Mouse (Mus musculus): ENCODE measurements around the gene 1520401A03Rik. TPM values are rescaled to one million over a fixed set of nuclear protein-coding genes. Genes with fewer than 3 reads are reported as not detected.

The 1520401A03Rik gene
- under 1 TPM; 0.07 to 0.45 TPM for polyA plus RNA-seq (2012; fragmentation: generic; extraction: Trizol)

DNA sequence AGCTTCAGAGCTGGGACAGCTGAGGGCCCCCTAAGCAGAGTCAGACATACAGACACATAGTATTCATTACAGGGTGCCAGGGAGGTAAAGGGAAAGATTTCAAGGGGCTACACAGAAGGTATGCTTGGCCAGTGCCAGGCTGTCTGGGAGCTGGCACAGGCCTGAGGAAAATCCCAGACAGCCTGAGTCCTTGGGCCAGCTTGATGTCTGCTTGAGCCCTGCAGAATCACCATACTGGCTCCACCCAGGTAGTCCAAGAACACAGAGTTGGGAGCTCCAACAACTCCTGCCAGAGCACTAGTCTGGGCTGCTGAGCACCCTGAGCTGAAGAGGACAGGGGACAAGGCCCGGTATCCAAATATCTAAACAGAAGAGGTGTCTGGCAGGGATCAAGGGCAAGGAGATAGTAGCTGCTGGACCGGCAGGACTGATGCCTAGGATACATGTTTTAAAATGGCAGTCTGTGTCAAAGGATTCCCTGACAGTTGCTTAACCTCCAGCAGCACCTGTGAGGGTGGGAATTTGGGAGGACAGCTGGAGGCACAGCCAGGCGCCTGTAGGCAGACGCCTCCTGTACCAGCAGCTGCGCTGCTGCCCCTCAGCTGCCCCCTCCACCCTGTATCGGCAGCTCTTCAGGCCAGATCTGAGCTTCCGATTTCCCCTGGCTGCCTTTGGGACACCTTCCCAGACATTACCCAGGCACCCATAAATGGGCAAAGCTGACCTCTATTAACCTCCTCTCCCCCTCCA lies at the start of gene 1520401A03Rik:
Gene 1520401A03Rik (minus strand): TSS at position 408 of the 750 bp plus-strand sequence.

DNA sequence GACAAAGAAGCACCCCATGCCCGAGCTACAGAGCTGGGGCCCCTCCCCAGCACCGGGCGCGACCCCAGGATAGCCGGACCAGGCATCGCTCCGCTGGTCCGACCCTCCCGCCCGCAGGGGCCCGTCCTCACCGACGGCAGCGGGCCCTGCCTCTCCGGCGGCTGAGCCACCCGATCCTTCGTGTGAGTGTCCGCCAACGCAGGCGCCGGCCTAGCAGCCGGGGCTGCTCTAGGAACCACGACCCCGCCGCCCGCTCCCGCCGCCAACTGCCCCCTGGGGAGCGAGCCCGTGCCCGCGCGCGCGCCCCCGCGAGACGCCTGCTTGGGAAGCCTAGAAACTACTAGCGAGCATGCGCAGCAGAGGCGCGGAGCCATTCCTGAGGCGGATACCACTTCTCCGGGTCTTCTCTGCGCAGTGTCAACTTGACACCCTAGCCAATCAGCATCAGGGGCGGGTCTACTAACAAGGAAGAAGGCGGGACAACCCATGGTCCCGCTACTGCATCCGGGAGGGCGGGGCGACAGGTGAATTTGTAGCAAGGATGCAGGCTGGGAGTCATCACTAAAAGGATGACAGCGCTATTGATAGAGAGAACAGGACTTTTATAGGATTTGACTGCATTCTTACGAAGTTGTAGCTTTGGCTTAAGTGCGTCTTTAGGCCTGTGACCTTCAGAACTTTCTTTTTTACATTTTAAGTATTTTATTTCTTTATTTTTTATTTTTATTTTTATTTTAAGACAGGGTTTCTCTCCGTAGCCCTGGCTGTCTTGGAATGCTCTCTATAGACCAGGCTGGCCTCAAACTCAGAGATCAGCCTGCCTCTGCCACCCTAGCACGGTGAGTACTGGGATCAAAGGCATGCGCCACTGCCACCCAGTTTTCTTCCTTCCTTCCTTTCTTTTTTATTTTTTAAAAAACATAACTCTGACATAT lies 49.0 kb upstream of the 1520401A03Rik start, which contains the start of gene Flywch1:
Gene Flywch1 (minus strand): TSS at position 319 of the 935 bp plus-strand sequence.

DNA sequence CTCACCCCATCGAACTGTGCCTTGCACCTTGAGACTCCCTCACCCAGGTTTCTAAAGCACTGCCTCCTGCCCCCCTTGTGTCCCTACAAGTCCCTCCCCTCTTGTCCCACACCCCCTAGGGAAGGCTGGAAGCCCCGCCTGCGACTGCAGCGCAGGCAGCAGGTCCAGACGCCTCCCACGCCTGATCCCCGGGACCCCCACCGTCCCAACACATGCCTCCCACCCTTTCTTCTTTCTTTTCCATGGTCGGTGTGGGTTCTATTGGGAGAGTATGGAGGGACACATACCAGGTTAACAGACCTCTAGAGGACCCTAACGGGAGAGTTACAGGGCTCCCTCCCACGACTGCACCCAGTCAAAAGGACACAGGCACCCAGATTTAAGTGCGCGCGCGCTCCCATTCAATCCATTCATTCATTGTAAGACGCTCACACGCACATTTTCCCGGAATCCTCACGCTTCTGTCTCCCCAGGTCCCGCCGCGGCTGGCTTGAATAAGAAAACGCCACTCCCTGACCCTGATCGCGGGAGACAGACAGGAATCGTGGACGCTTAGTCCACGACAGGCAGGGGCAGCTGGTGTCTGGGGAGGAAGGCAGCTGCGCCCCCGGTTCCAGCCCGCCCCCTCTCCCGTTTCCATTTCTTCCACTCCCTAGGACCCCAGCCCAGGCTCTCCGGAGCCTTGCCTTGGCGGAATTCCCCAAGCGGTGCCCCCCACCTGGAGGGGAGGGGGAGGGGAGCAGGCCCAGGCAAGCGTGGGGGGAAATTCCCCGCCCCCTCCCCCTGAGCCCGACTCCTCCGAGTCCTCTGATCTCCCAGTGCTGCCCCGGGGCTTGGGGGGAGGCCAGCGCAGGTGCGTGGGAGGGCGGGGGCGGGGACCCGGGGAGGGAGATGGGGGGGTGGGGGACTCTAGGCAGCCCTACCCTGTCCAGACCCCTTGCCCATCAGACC lies 23.0 kb upstream of the 1520401A03Rik start, which contains the start of gene Kremen2:
Gene Kremen2 (minus strand): TSS at position 533 of the 951 bp plus-strand sequence.

DNA sequence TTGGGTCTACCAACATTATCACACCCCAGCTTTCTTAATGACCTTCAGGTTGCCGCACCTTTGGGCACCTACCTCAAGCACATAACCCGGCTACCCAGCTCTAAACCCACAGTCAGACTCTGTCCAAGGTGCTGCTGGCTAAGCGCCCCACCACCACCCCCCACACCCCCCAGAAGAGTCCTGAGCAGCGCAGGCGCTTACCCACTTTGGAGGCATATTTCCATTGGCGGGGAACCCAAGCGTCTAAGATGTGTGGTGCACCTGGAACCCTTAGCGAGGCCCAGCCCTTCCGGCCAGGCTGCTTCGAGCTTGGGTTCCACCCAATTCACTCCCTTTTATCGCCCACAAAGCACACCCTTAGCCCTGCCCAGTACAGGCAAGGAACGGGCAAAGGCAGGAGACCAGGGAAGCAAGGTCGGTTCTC lies 18.0 kb upstream of the 1520401A03Rik start, which contains the start of gene Paqr4:
Gene Paqr4 (minus strand): TSS at position 270 of the 424 bp plus-strand sequence.

DNA sequence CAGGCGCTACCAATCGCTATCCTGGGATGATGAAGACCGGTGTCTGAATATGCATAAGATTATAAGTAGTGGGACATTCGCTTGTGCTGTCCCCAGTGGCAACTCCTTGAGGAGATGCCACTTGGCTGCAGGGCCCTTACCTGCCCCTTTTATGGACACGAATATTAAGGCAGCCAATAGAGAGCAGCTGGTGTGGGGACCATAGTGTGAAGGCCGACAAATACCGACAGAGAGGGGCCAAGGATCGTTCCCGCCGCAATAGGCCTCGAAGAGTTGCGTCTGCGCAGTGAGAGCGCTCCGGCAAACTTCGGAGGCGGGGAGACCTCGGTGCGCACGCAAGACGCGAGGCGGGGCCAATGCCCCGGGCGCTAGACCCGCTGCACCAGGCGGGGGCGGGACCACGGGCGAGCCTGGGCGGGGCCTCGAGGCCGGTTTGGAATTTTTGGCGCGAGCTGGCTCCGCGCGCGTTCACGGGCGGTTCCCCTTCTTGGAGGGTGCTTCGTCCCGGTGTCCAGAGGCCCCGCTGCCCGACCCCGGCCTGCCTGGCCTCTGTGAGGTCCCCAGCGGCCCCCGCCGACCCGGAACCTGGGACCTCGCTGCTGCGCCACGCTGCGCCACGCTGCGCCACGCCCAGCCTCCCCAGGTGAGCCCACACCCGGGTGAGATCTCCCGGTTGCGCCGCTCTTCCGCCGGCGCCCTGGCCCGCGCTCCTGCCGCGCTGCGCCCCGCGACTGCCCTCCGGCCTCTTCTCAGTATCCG lies 3.6 kb upstream of the 1520401A03Rik start, which contains the start of gene Pkmyt1:
Gene Pkmyt1 (plus strand): TSS at position 338 of the 759 bp plus-strand sequence.

DNA sequence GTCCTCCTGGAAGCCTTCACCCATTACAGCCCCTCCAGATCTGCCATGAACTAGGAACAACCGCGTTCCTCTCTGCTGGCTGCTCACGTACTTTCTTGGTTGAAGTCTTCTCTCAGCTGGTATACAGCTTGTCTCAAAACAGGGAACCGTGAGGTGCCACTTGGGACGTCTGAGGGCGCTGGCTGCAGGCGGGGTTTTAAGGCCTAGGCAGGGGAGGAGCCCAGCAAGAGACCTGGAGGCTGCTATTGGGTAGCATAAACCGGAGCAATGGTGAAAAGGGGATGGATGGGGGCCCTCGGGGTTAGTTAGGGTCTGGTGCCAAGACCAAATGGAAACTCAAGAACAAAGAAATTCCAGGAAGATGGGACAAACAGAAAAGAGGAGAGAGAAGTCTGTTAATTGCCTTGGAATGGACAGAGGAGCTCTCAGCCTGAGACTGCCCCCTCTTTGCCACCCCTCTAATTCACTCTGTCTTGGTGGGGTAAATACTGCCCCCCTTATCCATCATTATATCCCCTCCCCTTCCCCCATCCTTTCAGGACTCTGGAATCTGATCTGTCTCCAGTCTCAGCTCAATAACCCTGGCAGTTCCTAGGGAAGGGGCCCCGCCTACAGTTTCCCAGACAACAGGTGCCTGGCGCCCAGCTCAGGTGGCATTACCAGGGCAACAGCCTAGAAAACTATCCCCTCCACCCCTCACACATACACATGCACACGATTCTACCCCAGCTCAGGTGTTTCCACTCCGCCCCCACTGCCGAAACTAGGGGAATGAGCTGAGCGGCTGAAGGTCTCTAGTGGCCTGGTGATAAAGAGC lies 38.5 kb downstream of the 1520401A03Rik start, which contains the start of gene Cldn9:
Gene Cldn9 (minus strand): TSS at position 171 of the 817 bp plus-strand sequence.

DNA sequence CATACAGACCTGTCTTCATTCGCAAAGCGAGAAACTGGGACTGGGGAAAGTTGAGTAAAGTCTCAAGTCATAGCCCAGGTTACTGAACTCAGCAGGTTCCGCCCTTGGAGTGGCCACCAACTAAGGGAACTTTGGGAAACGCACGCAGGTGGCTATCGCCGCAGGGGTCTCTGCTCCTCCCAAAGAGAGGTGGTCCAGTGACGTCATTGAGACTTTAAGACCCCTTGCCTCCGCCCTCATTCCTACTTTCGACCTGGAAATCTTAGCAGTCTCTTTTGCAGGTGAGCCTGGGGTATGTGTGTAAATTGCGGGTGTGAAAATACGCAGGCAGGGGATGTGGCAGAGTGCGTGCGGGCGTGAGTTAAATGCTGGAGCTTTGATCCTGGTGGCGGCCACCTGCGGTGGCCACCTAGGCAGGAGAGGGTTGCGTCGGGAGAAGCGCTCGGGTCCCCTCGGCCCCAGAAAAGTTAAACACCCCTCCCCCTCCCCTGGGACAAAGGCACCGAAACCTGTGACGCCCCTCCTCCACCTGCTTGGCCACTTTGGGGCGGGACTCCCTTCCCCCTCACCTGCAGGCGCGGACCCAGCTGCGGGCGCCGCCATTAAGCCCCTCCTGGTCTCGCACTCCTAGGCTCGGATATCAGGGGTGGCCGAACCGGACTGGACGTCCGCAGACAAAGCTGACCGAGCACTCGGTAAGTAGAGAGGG lies 43.3 kb downstream of the 1520401A03Rik start, which contains the start of gene Cldn6:
Gene Cldn6 (plus strand): TSS at position 123 of the 709 bp plus-strand sequence.

DNA sequence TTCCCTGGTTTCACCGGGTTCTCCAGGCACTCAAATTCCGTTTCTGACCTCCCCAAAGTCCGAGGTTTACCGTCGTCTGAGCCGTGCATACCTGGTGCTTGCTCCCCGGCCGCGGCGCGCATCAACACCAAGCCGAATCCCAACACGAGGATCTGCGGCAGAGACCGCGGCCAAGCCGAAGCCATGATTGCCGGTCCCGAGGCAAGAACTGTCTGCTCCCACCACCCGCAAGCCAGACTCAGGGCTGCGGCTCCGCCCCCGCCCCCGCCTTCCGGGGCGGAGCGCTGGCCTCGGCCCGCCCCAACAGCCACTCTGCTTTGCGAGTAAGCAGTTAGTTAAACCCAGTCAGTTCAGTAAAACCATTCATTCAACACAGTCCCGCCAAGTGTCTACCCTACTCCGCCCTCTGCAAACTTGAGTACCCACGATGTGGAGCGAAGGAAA lies 45.3 kb downstream of the 1520401A03Rik start, which contains the start of gene Tnfrsf12a:
Gene Tnfrsf12a (minus strand): TSS at position 233 of the 444 bp plus-strand sequence.

DNA sequence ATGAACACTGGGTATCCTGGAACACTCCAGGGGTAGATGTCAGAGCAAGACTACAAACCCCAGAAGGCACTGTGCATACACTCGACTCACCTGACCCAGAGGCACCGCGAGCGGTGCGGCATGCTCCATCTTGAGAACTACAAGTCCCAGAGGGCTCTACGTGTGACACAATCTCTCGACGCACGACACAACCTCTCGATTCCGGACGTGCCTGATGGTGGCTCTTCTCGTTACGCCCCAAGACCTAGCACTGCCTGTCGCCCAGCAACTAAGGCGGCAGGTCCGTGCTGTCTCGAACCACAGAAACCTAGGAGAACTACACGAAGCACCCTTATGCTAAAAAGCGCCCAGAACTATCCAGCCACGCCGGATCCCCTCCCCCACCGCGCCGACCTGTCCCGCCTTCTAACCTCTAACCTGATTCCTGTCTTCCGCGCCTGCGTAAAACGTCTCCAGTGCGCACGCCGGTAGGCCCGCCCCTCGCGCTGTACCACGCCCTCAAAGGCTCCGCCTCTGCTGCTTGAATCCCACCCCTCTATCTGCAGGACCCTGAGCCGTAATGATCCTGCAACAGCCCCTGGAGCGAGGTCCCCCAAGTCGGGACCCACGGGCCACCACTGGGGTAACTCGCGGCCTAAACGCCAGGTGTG lies 49.0 kb downstream of the 1520401A03Rik start, which contains the start of the genes Hcfc1r1 and Thoc6:
Gene Hcfc1r1 (plus strand): TSS at position 173 of the 650 bp plus-strand sequence.
Gene Thoc6 (minus strand): TSS at position 459 of the 650 bp plus-strand sequence.

DNA sequence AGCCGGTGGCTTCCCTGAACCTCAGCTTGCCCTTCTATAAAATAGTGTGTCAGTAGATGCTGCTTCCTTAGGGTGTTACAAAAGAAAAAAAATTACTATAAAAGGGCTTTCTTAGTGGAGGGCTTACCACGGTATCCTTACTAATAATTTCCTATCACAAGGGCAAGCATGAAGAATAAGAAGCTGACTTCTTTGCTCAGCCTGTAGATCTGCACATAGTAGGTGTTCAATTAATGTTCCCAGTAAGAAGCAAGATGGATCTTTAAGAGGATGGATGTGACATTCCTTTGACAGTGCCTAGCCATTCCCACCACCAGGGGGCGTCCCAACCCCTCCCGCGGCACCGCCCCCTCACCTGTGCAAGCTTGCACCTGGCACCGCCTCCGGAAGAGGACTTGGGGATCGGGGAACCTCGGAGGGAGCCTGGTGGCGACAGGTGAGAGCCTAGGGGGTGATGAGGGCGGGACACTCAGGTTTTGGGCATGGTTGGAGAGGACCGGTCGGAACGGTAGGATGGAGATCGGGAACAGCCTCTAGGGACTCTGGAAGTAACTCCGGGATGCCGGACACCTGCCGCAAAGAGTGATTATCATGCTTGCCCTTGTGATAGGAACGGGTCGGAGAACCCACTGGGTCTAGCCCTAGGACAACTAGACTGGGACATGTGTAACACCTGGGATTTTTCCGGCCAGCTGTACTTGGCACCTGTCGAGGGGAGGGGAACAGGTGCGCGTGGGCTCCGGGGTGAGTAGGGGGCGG lies 62.3 kb downstream of the 1520401A03Rik start, which contains the start of gene Bicdl2:
Gene Bicdl2 (plus strand): TSS at position 390 of the 759 bp plus-strand sequence.

Other genes with a start within 250 kb of the 1520401A03Rik start
- gene Vmn2r117, start 243.1 kb downstream of the 1520401A03Rik start, polyA plus RNA-seq (2012; fragmentation: generic; extraction: Trizol), result not detected
- gene Zfp213, start 158.5 kb downstream of the 1520401A03Rik start, polyA plus RNA-seq (2012; fragmentation: generic; extraction: Trizol), result 10 to 100 TPM in 1 of 2 experiments, 1 to 10 TPM in 1; 9.1 to 12.4 TPM
- gene Zfp13, start 123.3 kb downstream of the 1520401A03Rik start, polyA plus RNA-seq (2012; fragmentation: generic; extraction: Trizol), result 1 to 10 TPM; 2.1 to 3.2 TPM
- gene Zscan10, start 121.9 kb downstream of the 1520401A03Rik start, polyA plus RNA-seq (2012; fragmentation: generic; extraction: Trizol), result under 1 TPM in 1 of 2 experiments, not detected in 1; 0.02 TPM
- not detected for gene Mmp25, start 77.5 kb downstream of the 1520401A03Rik start, polyA plus RNA-seq (2012; fragmentation: generic; extraction: Trizol)
- gene Bicdl2, start 62.3 kb downstream of the 1520401A03Rik start, polyA plus RNA-seq (2012; fragmentation: generic; extraction: Trizol), result under 1 TPM; 0.05 to 0.18 TPM
- gene Hcfc1r1, start 49.2 kb downstream of the 1520401A03Rik start, polyA plus RNA-seq (2012; fragmentation: generic; extraction: Trizol), result 100 to 1,000 TPM; 438 to 526 TPM
- 10 to 100 TPM; 27.0 to 29.9 TPM for gene Thoc6, start 48.9 kb downstream of the 1520401A03Rik start, polyA plus RNA-seq (2012; fragmentation: generic; extraction: Trizol)
- 100 to 1,000 TPM in 1 of 2 experiments, 10 to 100 TPM in 1; 78.5 to 413 TPM for gene Tnfrsf12a, start 45.3 kb downstream of the 1520401A03Rik start, polyA plus RNA-seq (2012; fragmentation: generic; extraction: Trizol)
- under 1 TPM in 1 of 2 experiments, not detected in 1; 0.04 TPM for gene Cldn6, start 43.5 kb downstream of the 1520401A03Rik start, polyA plus RNA-seq (2012; fragmentation: generic; extraction: Trizol)
- 1 to 10 TPM in 1 of 2 experiments, under 1 TPM in 1; 0.53 to 3.5 TPM for gene Cldn9, start 38.8 kb downstream of the 1520401A03Rik start, polyA plus RNA-seq (2012; fragmentation: generic; extraction: Trizol)
- 10 to 100 TPM; 24.3 to 38.2 TPM for gene Pkmyt1, start 3.6 kb upstream of the 1520401A03Rik start, polyA plus RNA-seq (2012; fragmentation: generic; extraction: Trizol)
- gene Paqr4, start 18.1 kb upstream of the 1520401A03Rik start, polyA plus RNA-seq (2012; fragmentation: generic; extraction: Trizol), result 10 to 100 TPM; 22.3 to 32.8 TPM
- gene Kremen2, start 23.1 kb upstream of the 1520401A03Rik start, polyA plus RNA-seq (2012; fragmentation: generic; extraction: Trizol), result under 1 TPM in 1 of 2 experiments, not detected in 1; 0.07 TPM
- 10 to 100 TPM; 49.7 to 60.6 TPM for gene Flywch1, start 48.8 kb upstream of the 1520401A03Rik start, polyA plus RNA-seq (2012; fragmentation: generic; extraction: Trizol)
- under 1 TPM in 1 of 2 experiments, not detected in 1; 0.55 TPM for gene Flywch2, start 63.3 kb upstream of the 1520401A03Rik start, polyA plus RNA-seq (2012; fragmentation: generic; extraction: Trizol)
- 100 to 1,000 TPM in 1 of 2 experiments, 10 to 100 TPM in 1; 26.7 to 115 TPM for gene Srrm2, start 67.7 kb upstream of the 1520401A03Rik start, polyA plus RNA-seq (2012; fragmentation: generic; extraction: Trizol)
- 1,000 to 10,000 TPM; 1,533 to 1,676 TPM for gene Elob, start 106.4 kb upstream of the 1520401A03Rik start, polyA plus RNA-seq (2012; fragmentation: generic; extraction: Trizol)
- gene Prss33, start 113.3 kb upstream of the 1520401A03Rik start, polyA plus RNA-seq (2012; fragmentation: generic; extraction: Trizol), result not detected
- under 1 TPM in 1 of 2 experiments, not detected in 1; 0.05 TPM for gene Prss32, start 121.1 kb upstream of the 1520401A03Rik start, polyA plus RNA-seq (2012; fragmentation: generic; extraction: Trizol)
- under 1 TPM in 1 of 2 experiments, not detected in 1; 0.02 TPM for gene Prss41, start 121.4 kb upstream of the 1520401A03Rik start, polyA plus RNA-seq (2012; fragmentation: generic; extraction: Trizol)
- not detected for gene Prss21, start 145.3 kb upstream of the 1520401A03Rik start, polyA plus RNA-seq (2012; fragmentation: generic; extraction: Trizol)
- gene Dcpp1, start 158.1 kb upstream of the 1520401A03Rik start, polyA plus RNA-seq (2012; fragmentation: generic; extraction: Trizol), result not detected
- gene Dcpp2, start 158.1 kb upstream of the 1520401A03Rik start, polyA plus RNA-seq (2012; fragmentation: generic; extraction: Trizol), result not detected
- gene Dcpp3, start 194.7 kb upstream of the 1520401A03Rik start, polyA plus RNA-seq (2012; fragmentation: generic; extraction: Trizol), result not detected
- gene Sbp, start 218.9 kb upstream of the 1520401A03Rik start, polyA plus RNA-seq (2012; fragmentation: generic; extraction: Trizol), result not detected
- gene Sbpl, start 232.5 kb upstream of the 1520401A03Rik start, polyA plus RNA-seq (2012; fragmentation: generic; extraction: Trizol), result not detected